Mouse (Mus musculus) E14TG2a.4 (cell line): ENCODE results near the gene Ncoa3.

Source experiments
- CTCF ChIP-seq: conservative IDR thresholded peaks from 2 replicates; pipeline ENCODE4 v1.5.1; 2014; ENCODE audit warnings: low read length
- POU5F1 ChIP-seq: IDR thresholded peaks from 2 replicates; pipeline ENCODE4 v1.6.1; 2014; ENCODE audit warnings: low read length, borderline replicate concordance

DNA sequence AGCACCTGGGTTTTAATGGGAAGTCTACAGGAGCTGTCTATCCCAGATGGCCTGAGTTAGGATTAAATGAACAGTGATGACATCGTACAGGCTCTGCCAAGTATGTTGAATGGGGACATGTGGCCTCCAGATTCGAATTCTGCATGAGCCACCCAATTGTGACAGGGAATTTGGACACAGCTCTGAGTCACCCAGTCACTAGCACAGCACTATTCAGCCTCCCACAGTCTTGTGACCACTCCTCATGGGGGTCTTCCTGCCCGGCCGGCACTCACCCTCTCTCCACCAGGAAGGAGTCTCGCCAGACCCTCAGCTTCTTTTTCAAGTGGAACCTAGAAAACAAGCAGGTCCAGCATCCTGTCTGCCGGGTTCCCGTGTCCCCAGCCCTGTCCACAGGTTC, 91.7 kb downstream of the Ncoa3 start:
- TF ChIP-seq CTCF (0 out of 2 replicates have a peak, but pooled peaks have one; percentile 1), POU5F1 (no peak)
